Mouse (Mus musculus) erythroblast, embryonic 14.5 days (primary cell): ENCODE measurements around the gene Olfr152.

Experiments
- GATA1 ChIP-seq: IDR thresholded peaks from 2 replicates; pipeline ENCODE4 v1.6.1; 2012; ENCODE audit warnings: low read length, inconsistent platforms, mixed read lengths
- TAL1 ChIP-seq: IDR thresholded peaks from 3 replicates; pipeline ENCODE4 v1.6.1; 2012; ENCODE audit warnings: low read length, inconsistent platforms, mixed read lengths

DNA sequence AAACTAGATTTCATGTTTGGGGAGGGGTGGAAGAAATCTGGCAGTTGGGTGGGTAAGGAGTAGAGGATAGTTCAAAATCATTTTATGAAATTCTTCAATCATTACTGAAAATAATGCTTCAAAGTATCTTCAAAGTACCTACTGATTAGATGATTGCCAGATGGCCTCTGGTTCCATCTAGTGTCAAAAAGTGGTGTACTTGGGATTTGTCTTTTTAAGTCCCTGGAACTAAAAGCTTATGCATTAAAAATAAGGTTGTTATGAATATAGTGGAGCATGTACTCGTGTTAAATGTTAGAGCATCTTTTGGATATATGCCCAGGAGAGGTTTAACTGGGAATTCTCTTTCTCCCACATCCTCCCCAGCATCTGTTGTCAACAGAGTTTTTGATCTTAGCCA lies 3.1 kb upstream of the Olfr152 start:
- TF ChIP-seq TAL1 (no peak), GATA1 (no peak)
